Mouse (Mus musculus) embryonic facial prominence, embryonic 13.5 days (tissue): ENCODE results near the gene Bcl2l13. TPM values are rescaled to one million over a fixed set of nuclear protein-coding genes. Genes with fewer than 3 reads are reported as not detected.

Experiments used
- ATAC-seq: fragments of 200-750 bp; cut with Nextera tagmentation; 2 replicates; pipeline ENCODE4 v1.8.0; 2017; ENCODE audit warnings: low read depth; ENCODE audit not compliant: insufficient number of reproducible peaks, insufficient read depth, low FRiP score, low TSS enrichment
- H3K27ac ChIP-seq: fragments of 300-500 bp; sonication (generic); 2 replicates; pipeline ENCODE4 v1.5.1; 2015; ENCODE audit warnings: moderate library complexity, mild to moderate bottlenecking, inconsistent platforms
- H3K27me3 ChIP-seq: fragments of 300-500 bp; sonication (generic); 2 replicates; pipeline ENCODE4 v1.6.1; 2015; ENCODE audit warnings: mild to moderate bottlenecking, inconsistent platforms
- H3K36me3 ChIP-seq: fragments of 300-500 bp; sonication (generic); 2 replicates; pipeline ENCODE4 v1.6.1; 2015; ENCODE audit warnings: mild to moderate bottlenecking, inconsistent platforms
- H3K4me1 ChIP-seq: fragments of 300-500 bp; sonication (generic); 2 replicates; pipeline ENCODE4 v1.6.1; 2015; ENCODE audit warnings: inconsistent platforms
- H3K4me2 ChIP-seq: fragments of 300-500 bp; sonication (generic); 2 replicates; pipeline ENCODE4 v1.6.1; 2015; ENCODE audit warnings: moderate library complexity, mild to moderate bottlenecking, inconsistent platforms
- H3K4me3 ChIP-seq: fragments of 300-500 bp; sonication (generic); 2 replicates; pipeline ENCODE4 v1.5.1; 2015; ENCODE audit warnings: mild to moderate bottlenecking, inconsistent platforms
- H3K9ac ChIP-seq: fragments of 300-500 bp; sonication (generic); 2 replicates; pipeline ENCODE4 v1.6.1; 2015; ENCODE audit warnings: mild to moderate bottlenecking, inconsistent platforms
- H3K9me3 ChIP-seq: fragments of 300-500 bp; sonication (generic); 2 replicates; pipeline ENCODE4 v1.6.1; 2016; ENCODE audit warnings: inconsistent platforms
- WGBS: fragments of 180-500 bp; shearing (Covaris S2); methylation state at CpG from one replicate; pipeline ENCODE4 v1.1.7; 2015; ENCODE audit warnings: mixed read lengths; 5-methylcytosine and 5-hydroxymethylcytosine counted together
- microRNA-seq: library from miRNA; unstranded; fragments of <30 nt; microRNA quantifications from one replicate; pipeline ENCODE4, GENCODE M21; 2016
- polyA plus RNA-seq: library from polyadenylated mRNA; unstranded; fragments of >200 nt; fragmentation: Nextera tagmentation; extraction: Ambion mirVana; gene quantifications from 2 replicates; pipeline ENCODE4 v1.2.1, GENCODE M21; 2015

The Bcl2l13 gene
- polyA plus RNA-seq, 1 experiment from 2014 or later: 27.7 TPM

GRCm38 (mm10) chr6:120937999-120938608 is 102.1 kb downstream of the Bcl2l13 start:
- WGBS: 72% methylated on average over 11 of the region's 11 CpGs
- no peak for ATAC-seq
- Histone ChIP-seq H3K4me1 (0 out of 2 replicates have a peak, but pooled peaks cover 4% of the 10 kb centered on the region), H3K9ac (no peak overlapping the region), H3K4me2 (no peak overlapping the region), H3K4me3 (no peak overlapping the region), H3K36me3 (peaks cover 17% of the 10 kb centered on the region), H3K27ac (no peak overlapping the region), H3K27me3 (no peaks in the 10 kb centered on the region), H3K9me3 (no peaks in the 10 kb centered on the region)

- 84% methylated on average over 12 of the region's 12 CpGs for WGBS
- no peaks in the 10 kb centered on the region for H3K27me3 ChIP-seq
- H3K36me3 ChIP-seq: peaks cover 11% of the 10 kb centered on the region
- H3K4me3 ChIP-seq: no peak overlapping the region
- H3K4me1 ChIP-seq: 0 out of 2 replicates have a peak, but pooled peaks cover 4% of the 10 kb centered on the region
- H3K4me2 ChIP-seq: no peak overlapping the region
- ATAC-seq: no peak
- no peaks in the 10 kb centered on the region for H3K9me3 ChIP-seq
- no peak overlapping the region for H3K9ac ChIP-seq
- no peak overlapping the region for H3K27ac ChIP-seq
These were observed 102.9 kb downstream of the Bcl2l13 start for GRCm38 (mm10) chr6:120938763-120939450.

DNA sequence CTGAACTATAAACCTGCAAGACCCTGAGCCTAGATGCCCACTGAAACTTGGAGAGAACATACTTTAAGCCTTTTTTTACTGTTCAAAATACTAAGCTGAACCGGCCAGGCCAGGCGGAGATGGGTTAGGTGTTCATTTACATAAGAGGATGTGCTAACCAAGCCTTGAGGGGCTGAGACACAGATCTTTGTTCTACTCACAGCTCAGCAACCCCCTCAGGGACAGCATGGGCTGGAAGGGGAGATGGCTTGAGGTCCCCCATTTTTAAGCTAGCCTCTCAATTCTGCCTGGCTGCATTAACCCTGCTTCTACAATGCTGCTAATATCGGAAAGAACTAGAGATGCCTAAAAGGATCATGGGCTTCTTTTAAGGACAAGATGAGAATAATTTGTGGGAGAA is 103.8 kb downstream of the Bcl2l13 start:
- 0 out of 2 replicates have a peak, but pooled peaks cover 4% of the 10 kb centered on the region for H3K4me1 ChIP-seq
- WGBS: 86% methylated on average over 3 of the region's 3 CpGs
- H3K9ac ChIP-seq: no peak overlapping the region
- no peak overlapping the region for H3K4me3 ChIP-seq
- H3K27me3 ChIP-seq: no peaks in the 10 kb centered on the region
- no peak overlapping the region for H3K4me2 ChIP-seq
- no peak overlapping the region for H3K27ac ChIP-seq
- ATAC-seq: no peak
- H3K9me3 ChIP-seq: no peaks in the 10 kb centered on the region
- peaks cover 2% of the 10 kb centered on the region; the same call in 1 of the 2 replicates for H3K36me3 ChIP-seq

DNA sequence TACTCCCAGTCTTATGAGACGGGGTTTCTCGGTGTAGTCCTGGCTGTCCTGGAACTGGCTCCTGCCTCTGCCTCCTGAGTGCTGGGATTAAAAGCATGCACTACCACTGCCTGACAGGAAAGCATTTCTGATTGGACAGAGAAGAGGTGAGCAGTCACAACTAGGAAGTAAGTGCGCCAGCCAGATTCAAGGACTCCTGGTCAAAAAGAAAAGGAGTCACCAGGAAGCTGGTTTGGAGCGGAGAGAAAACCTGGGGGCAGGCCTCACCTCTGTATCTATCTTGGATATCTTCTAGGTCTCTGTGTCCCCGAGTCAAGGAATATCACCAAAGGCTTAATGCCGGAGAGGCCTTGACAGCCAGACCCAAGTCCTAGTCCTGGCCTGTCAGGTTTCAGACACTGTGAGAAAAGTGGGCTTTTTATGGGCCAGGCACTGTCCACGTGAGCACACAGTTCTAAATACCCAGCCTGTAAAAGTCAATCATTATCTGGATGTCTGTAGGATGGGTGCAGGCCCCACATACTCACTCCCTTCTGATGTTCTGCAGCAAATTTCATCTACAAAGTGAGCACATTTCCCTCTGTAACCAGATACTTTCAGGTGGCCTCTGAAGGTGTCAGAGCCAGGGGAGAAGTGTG is 104.6 kb downstream of the Bcl2l13 start:
- no peak overlapping the region for H3K27ac ChIP-seq
- no peaks in the 10 kb centered on the region for H3K27me3 ChIP-seq
- no peaks in the 10 kb centered on the region for H3K9me3 ChIP-seq
- H3K4me2 ChIP-seq: no peak overlapping the region
- H3K4me3 ChIP-seq: no peak overlapping the region
- ATAC-seq: no peak
- H3K4me1 ChIP-seq: 0 out of 2 replicates have a peak, but pooled peaks cover 4% of the 10 kb centered on the region
- no peaks in the 10 kb centered on the region for H3K36me3 ChIP-seq
- 85% methylated on average over 7 of the region's 7 CpGs for WGBS
- no peak overlapping the region for H3K9ac ChIP-seq

DNA sequence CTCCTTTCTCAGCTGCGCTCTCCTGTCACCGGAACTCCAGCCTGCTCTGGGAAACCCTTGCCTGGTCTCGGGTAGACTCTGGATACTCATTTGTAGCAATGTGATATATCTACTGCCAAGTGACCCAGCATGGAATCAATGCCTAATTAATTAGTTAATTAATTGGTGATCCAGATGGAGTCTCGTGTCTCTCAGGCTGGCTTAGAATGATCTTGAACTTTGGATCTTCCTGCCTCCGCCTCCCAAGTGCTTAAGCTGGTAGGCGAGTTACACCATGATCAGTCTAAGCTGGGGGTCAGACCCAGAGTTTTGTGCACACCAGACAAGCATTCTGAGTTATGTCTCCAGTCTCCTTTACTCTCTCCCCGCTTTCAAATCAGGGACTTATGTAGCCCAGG is 105.1 kb downstream of the Bcl2l13 start:
- Histone ChIP-seq H3K4me2 (no peak overlapping the region), H3K36me3 (peaks cover 5% of the 10 kb centered on the region; the same call in 1 of the 2 replicates), H3K27ac (no peak overlapping the region), H3K4me3 (no peak overlapping the region), H3K4me1 (0 out of 2 replicates have a peak, but pooled peaks cover 4% of the 10 kb centered on the region), H3K9me3 (no peaks in the 10 kb centered on the region), H3K27me3 (no peaks in the 10 kb centered on the region), H3K9ac (no peak overlapping the region)
- 79% methylated on average over 7 of the region's 7 CpGs for WGBS
- ATAC-seq: no peak

DNA sequence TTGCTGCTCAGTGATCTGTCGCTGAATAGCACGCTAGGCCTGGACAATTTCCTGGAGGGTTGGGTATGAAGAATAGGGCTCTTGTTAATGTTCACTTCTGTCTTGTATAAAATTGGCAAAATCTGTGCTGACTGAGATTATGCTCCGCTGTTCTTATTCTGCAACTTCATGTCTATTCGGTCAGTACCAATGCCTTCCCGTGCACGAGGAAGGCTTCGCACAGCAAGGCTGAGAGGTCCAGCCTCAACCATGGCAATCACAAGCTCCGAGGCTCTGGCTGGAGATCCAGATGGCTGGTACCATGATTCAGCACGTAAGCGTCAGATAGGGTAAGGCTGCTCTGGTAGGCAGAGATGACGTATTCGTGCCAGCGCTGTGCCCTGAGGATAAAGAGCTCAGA is 105.6 kb downstream of the Bcl2l13 start:
- Histone ChIP-seq H3K27ac (no peak overlapping the region), H3K4me1 (0 out of 2 replicates have a peak, but pooled peaks cover 4% of the 10 kb centered on the region), H3K27me3 (no peaks in the 10 kb centered on the region), H3K4me3 (no peak overlapping the region), H3K9ac (no peak overlapping the region), H3K36me3 (peaks cover 7% of the 10 kb centered on the region; the same call in 1 of the 2 replicates), H3K9me3 (no peaks in the 10 kb centered on the region), H3K4me2 (no peak overlapping the region)
- no peak for ATAC-seq
- WGBS: 89% methylated on average over 13 of the region's 13 CpGs

Small RNA genes lying within 50 kb of the gene (microRNA-seq; reads per million reads assigned to microRNA genes)
- gene Gm25193: not detected

Other genes starting within 250 kb of the Bcl2l13 start
- gene Cecr2, start 169.8 kb upstream of the Bcl2l13 start, polyA plus RNA-seq: 2.4 and 4.2 TPM in 2 replicates
- gene Slc25a18, start 62.6 kb upstream of the Bcl2l13 start, polyA plus RNA-seq: 0.22 and 0.24 TPM in 2 replicates
- gene Atp6v1e1, start 13.4 kb upstream of the Bcl2l13 start, polyA plus RNA-seq: 118 and 124 TPM in 2 replicates
- 16.4 and 17.2 TPM in 2 replicates for gene Bid, start 80.6 kb downstream of the Bcl2l13 start, polyA plus RNA-seq